Mouse (Mus musculus): ENCODE measurements around the gene Entpd8. TPM values are rescaled to one million over a fixed set of nuclear protein-coding genes. Genes with fewer than 3 reads are reported as not detected.

The Entpd8 gene
- polyA plus RNA-seq (2015; fragmentation: Nextera tagmentation; extraction: Ambion mirVana), result not detected in 2 replicates

GRCm38 (mm10) chr2:25080076-25080475 lies at the start of gene Entpd8:
Gene Entpd8, plus strand, starts transcription at chr2:25080304.
- Histone ChIP-seq H3K4me3 (no peak within 1 kb of the TSS), H3K36me3 (no peaks in the 10 kb centered on the region), H3K27ac (replicated peaks) (no peak within 1 kb of the TSS), H3K27me3 (no peaks in the 10 kb centered on the region), H3K9ac (replicated peaks) (no peak within 1 kb of the TSS), H3K4me1 (no peaks in the 10 kb centered on the region), H3K4me2 (replicated peaks) (no peak within 1 kb of the TSS), H3K9me3 (no peaks in the 10 kb centered on the region)
- no peak for ATAC-seq (replicated peaks)
- 77% methylated on average over 5 of the region's 5 CpGs for WGBS

- no peak overlapping the region for H3K4me3 ChIP-seq
- ATAC-seq (replicated peaks), result no peak
- H3K9me3 ChIP-seq, result no peaks in the 10 kb centered on the region
- no peak overlapping the region for H3K9ac ChIP-seq (replicated peaks)
- H3K36me3 ChIP-seq, result no peaks in the 10 kb centered on the region
- H3K4me2 ChIP-seq (replicated peaks), result no peak overlapping the region
- WGBS, result 94% methylated on average over 4 of the region's 4 CpGs
- H3K27me3 ChIP-seq, result no peaks in the 10 kb centered on the region
- no peaks in the 10 kb centered on the region for H3K4me1 ChIP-seq
- H3K27ac ChIP-seq (replicated peaks), result no peak overlapping the region
Observed at GRCm38 (mm10) chr2:25034994-25035393, 45.1 kb upstream of the Entpd8 start.

GRCm38 (mm10) chr2:25040089-25040488 lies 40.0 kb upstream of the Entpd8 start:
- WGBS, result 85% methylated on average over 5 of the region's 5 CpGs
- no peak for ATAC-seq (replicated peaks)
- H3K4me2 ChIP-seq (replicated peaks), result no peak overlapping the region
- H3K27ac ChIP-seq (replicated peaks), result no peak overlapping the region
- no peak overlapping the region for H3K9ac ChIP-seq (replicated peaks)
- H3K27me3 ChIP-seq, result no peaks in the 10 kb centered on the region
- H3K4me1 ChIP-seq, result no peaks in the 10 kb centered on the region
- no peak overlapping the region for H3K4me3 ChIP-seq
- H3K36me3 ChIP-seq, result no peaks in the 10 kb centered on the region
- H3K9me3 ChIP-seq, result no peaks in the 10 kb centered on the region

- H3K36me3 ChIP-seq, result 0 out of 2 replicates have a peak, but pooled peaks cover under 1% of the 10 kb centered on the region
- 85% methylated on average over 7 of the region's 7 CpGs for WGBS
- H3K9me3 ChIP-seq, result no peaks in the 10 kb centered on the region
- ATAC-seq (replicated peaks), result no peak
- H3K27ac ChIP-seq (replicated peaks), result no peak overlapping the region
- H3K9ac ChIP-seq (replicated peaks), result no peak overlapping the region
- no peaks in the 10 kb centered on the region for H3K27me3 ChIP-seq
- H3K4me1 ChIP-seq, result peaks cover 15% of the 10 kb centered on the region
- no peak overlapping the region for H3K4me2 ChIP-seq (replicated peaks)
- no peak overlapping the region for H3K4me3 ChIP-seq
Observed at GRCm38 (mm10) chr2:25050921-25051320, 29.2 kb upstream of the Entpd8 start.

GRCm38 (mm10) chr2:25051450-25051849 lies 28.7 kb upstream of the Entpd8 start:
- no peak overlapping the region for H3K27ac ChIP-seq (replicated peaks)
- H3K27me3 ChIP-seq, result no peaks in the 10 kb centered on the region
- 85% methylated on average over 8 of the region's 8 CpGs for WGBS
- H3K4me3 ChIP-seq, result no peak overlapping the region
- H3K4me2 ChIP-seq (replicated peaks), result no peak overlapping the region
- H3K9me3 ChIP-seq, result no peaks in the 10 kb centered on the region
- no peak overlapping the region for H3K9ac ChIP-seq (replicated peaks)
- H3K4me1 ChIP-seq, result peaks cover 20% of the 10 kb centered on the region
- H3K36me3 ChIP-seq, result 0 out of 2 replicates have a peak, but pooled peaks cover 6% of the 10 kb centered on the region
- no peak for ATAC-seq (replicated peaks)

- Histone ChIP-seq H3K27ac (replicated peaks) (no peak overlapping the region), H3K9ac (replicated peaks) (no peak overlapping the region), H3K4me3 (no peak overlapping the region), H3K27me3 (no peaks in the 10 kb centered on the region), H3K9me3 (no peaks in the 10 kb centered on the region), H3K36me3 (peaks cover 17% of the 10 kb centered on the region), H3K4me1 (peaks cover 22% of the 10 kb centered on the region), H3K4me2 (replicated peaks) (no peak overlapping the region)
- no peak for ATAC-seq (replicated peaks)
- WGBS, result 93% methylated on average over 6 of the region's 6 CpGs
Observed at GRCm38 (mm10) chr2:25053101-25053500, 27.0 kb upstream of the Entpd8 start.

GRCm38 (mm10) chr2:25054221-25055067 lies 25.7 kb upstream of the Entpd8 start, which contains the start of gene Nsmf:
Gene Nsmf, plus strand, starts transcription at chr2:25054355.
- 4% methylated on average over 47 of the region's 47 CpGs for WGBS
- peak; percentile 83 for ATAC-seq (replicated peaks)
- H3K4me3 ChIP-seq, result peak within 1 kb of the TSS; percentile 80

GRCm38 (mm10) chr2:25055068-25055405 lies 25.1 kb upstream of the Entpd8 start:
- H3K4me3 ChIP-seq, result peak overlapping the region; percentile 80
- no peaks in the 10 kb centered on the region for H3K9me3 ChIP-seq
- peak overlapping the region; percentile 83 for H3K9ac ChIP-seq (replicated peaks)
- H3K36me3 ChIP-seq, result peaks cover 30% of the 10 kb centered on the region
- H3K4me1 ChIP-seq, result peaks cover 25% of the 10 kb centered on the region
- H3K4me2 ChIP-seq (replicated peaks), result peak overlapping the region; percentile 89
- peak; percentile 46 for ATAC-seq (replicated peaks)
- H3K27ac ChIP-seq (replicated peaks), result peak overlapping the region; percentile 77
- no peaks in the 10 kb centered on the region for H3K27me3 ChIP-seq
- whole genome bisulfite sequencing, result 23% methylated on average over 2 of the region's 2 CpGs

More at GRCm38 (mm10) chr2:25054221-25055067, 25.7 kb upstream of the Entpd8 start, which contains the start of gene Nsmf:
- Histone ChIP-seq H3K36me3 (peaks cover 25% of the 10 kb centered on the region), H3K4me2 (replicated peaks) (peak within 1 kb of the TSS; percentile 89), H3K9me3 (no peaks in the 10 kb centered on the region), H3K27me3 (no peaks in the 10 kb centered on the region), H3K4me1 (peaks cover 25% of the 10 kb centered on the region), H3K9ac (replicated peaks) (peak within 1 kb of the TSS; percentile 83), H3K27ac (replicated peaks) (peak within 1 kb of the TSS; percentile 77)

- Histone ChIP-seq H3K4me1 (peaks cover 25% of the 10 kb centered on the region), H3K27ac (replicated peaks) (peak overlapping the region; percentile 77), H3K9ac (replicated peaks) (peak overlapping the region; percentile 83), H3K4me3 (peak overlapping the region; percentile 80), H3K27me3 (no peaks in the 10 kb centered on the region), H3K36me3 (peaks cover 35% of the 10 kb centered on the region), H3K9me3 (no peaks in the 10 kb centered on the region), H3K4me2 (replicated peaks) (peak overlapping the region; percentile 89)
- WGBS, result 77% methylated on average over 21 of the region's 21 CpGs
- peak; percentile 21; the same call in 1 of the 2 replicates for ATAC-seq (replicated peaks)
Observed at GRCm38 (mm10) chr2:25055409-25056155, 24.5 kb upstream of the Entpd8 start.

GRCm38 (mm10) chr2:25058926-25059325 lies 21.2 kb upstream of the Entpd8 start:
- H3K36me3 ChIP-seq, result peaks cover 56% of the 10 kb centered on the region
- peaks cover 25% of the 10 kb centered on the region for H3K4me1 ChIP-seq
- H3K9ac ChIP-seq (replicated peaks), result no peak overlapping the region
- 83% methylated on average over 7 of the region's 7 CpGs for WGBS
- H3K27me3 ChIP-seq, result no peaks in the 10 kb centered on the region
- H3K4me2 ChIP-seq (replicated peaks), result no peak overlapping the region
- H3K27ac ChIP-seq (replicated peaks), result no peak overlapping the region
- no peak overlapping the region for H3K4me3 ChIP-seq
- ATAC-seq (replicated peaks), result no peak
- no peaks in the 10 kb centered on the region for H3K9me3 ChIP-seq

GRCm38 (mm10) chr2:25063523-25063922 lies 16.6 kb upstream of the Entpd8 start:
- H3K27me3 ChIP-seq, result no peaks in the 10 kb centered on the region
- no peak for ATAC-seq (replicated peaks)
- 0 out of 2 replicates have a peak, but pooled peaks cover 3% of the 10 kb centered on the region for H3K4me1 ChIP-seq
- no peak overlapping the region for H3K4me2 ChIP-seq (replicated peaks)
- no peak overlapping the region for H3K27ac ChIP-seq (replicated peaks)
- WGBS, result 90% methylated on average over 5 of the region's 5 CpGs
- H3K36me3 ChIP-seq, result peaks cover 35% of the 10 kb centered on the region
- H3K4me3 ChIP-seq, result no peak overlapping the region
- H3K9ac ChIP-seq (replicated peaks), result no peak overlapping the region
- no peaks in the 10 kb centered on the region for H3K9me3 ChIP-seq

GRCm38 (mm10) chr2:25064285-25064684 lies 15.8 kb upstream of the Entpd8 start:
- no peak overlapping the region for H3K9ac ChIP-seq (replicated peaks)
- H3K4me2 ChIP-seq (replicated peaks), result no peak overlapping the region
- no peaks in the 10 kb centered on the region for H3K27me3 ChIP-seq
- no peak overlapping the region for H3K27ac ChIP-seq (replicated peaks)
- no peaks in the 10 kb centered on the region for H3K9me3 ChIP-seq
- WGBS, result 91% methylated on average over 1 of the region's 1 CpGs
- H3K36me3 ChIP-seq, result peaks cover 31% of the 10 kb centered on the region
- H3K4me3 ChIP-seq, result no peak overlapping the region
- no peak for ATAC-seq (replicated peaks)
- H3K4me1 ChIP-seq, result no peaks in the 10 kb centered on the region

Data from forebrain, embryonic 15.5 days (tissue).